Mouse (Mus musculus): ENCODE results near the gene Dapk1.

GRCm38 (mm10) chr13:60809690-60810089, 207.9 kb downstream of the Dapk1 start:
- no peak for TF ChIP-seq CTCF (IDR thresholded peaks at IDR 0.05; ENCODE audit: extremely low read depth, insufficient read depth, insufficient read length, insufficient replicate concordance)
- TF ChIP-seq POLR2A (IDR thresholded peaks at IDR 0.05; ENCODE audit: low read depth, low read length): no peak

Data from spleen, adult 2 months (tissue).